Mouse (Mus musculus) heart, embryonic 16.5 days (tissue): ENCODE data around the gene Rnpc3. TPM values are rescaled to one million over a fixed set of nuclear protein-coding genes. Genes with fewer than 3 reads are reported as not detected.

ENCODE experiments used
- ATAC-seq: fragments of 200-750 bp; cut with Nextera tagmentation; replicated peaks from 2 replicates; pipeline ENCODE4 v1.8.0; 2017; ENCODE audit warnings: moderate number of reproducible peaks; ENCODE audit not compliant: insufficient read depth, low FRiP score; ENCODE audit errors: extremely low read depth
- H3K27ac ChIP-seq: fragments of 300-500 bp; sonication (generic); 2 replicates; pipeline ENCODE4 v1.5.1; 2014; ENCODE audit warnings: mild to moderate bottlenecking, low read length, control low read depth, moderate library complexity
- H3K27me3 ChIP-seq: fragments of 300-500 bp; sonication (generic); 2 replicates; pipeline ENCODE4 v1.6.1; 2014; ENCODE audit warnings: low read length, mixed read lengths; ENCODE audit not compliant: control insufficient read depth, insufficient read depth
- H3K36me3 ChIP-seq: fragments of 300-500 bp; sonication (generic); 2 replicates; pipeline ENCODE4 v1.6.1; 2014; ENCODE audit not compliant: control insufficient read depth, insufficient read depth
- H3K4me1 ChIP-seq: fragments of 300-500 bp; sonication (generic); 2 replicates; pipeline ENCODE4 v1.6.1; 2014; ENCODE audit warnings: low read length, mixed read lengths; ENCODE audit not compliant: control insufficient read depth, insufficient read depth
- H3K4me2 ChIP-seq: fragments of 300-500 bp; sonication (generic); 2 replicates; pipeline ENCODE4 v1.6.1; 2014; ENCODE audit warnings: low read depth, mild to moderate bottlenecking, control low read depth, low read length
- H3K4me3 ChIP-seq: fragments of 300-500 bp; sonication (generic); 2 replicates; pipeline ENCODE4 v1.5.1; 2014; ENCODE audit warnings: mild to moderate bottlenecking, control low read depth, low read length
- H3K9ac ChIP-seq: fragments of 300-500 bp; sonication (generic); 2 replicates; pipeline ENCODE4 v1.6.1; 2014; ENCODE audit warnings: low read length, control low read depth
- H3K9me3 ChIP-seq: fragments of 300-500 bp; sonication (generic); replicated peaks from 2 replicates; pipeline ENCODE4 v1.6.1; 2016; ENCODE audit warnings: low read length; ENCODE audit not compliant: control insufficient read depth
- WGBS: fragments of 180-500 bp; shearing (Covaris S2); extraction: QIAGEN DNeasy Blood & Tissue Kit; methylation state at CpG from one replicate; pipeline ENCODE4 v1.1.7; 2014; 5-methylcytosine and 5-hydroxymethylcytosine counted together
- polyA plus RNA-seq: library from polyadenylated mRNA; unstranded; fragments of >200 nt; fragmentation: Nextera tagmentation; extraction: Ambion mirVana; gene quantifications from 2 replicates; pipeline ENCODE4 v1.2.1, GENCODE M21; 2015

Gene Rnpc3
- polyA plus RNA-seq, 1 experiment from 2014 or later = 26.0 TPM

- Histone ChIP-seq H3K27me3 (no peaks in the 10 kb centered on the region), H3K4me2 (no peak overlapping the region), H3K36me3 (peaks cover 2% of the 10 kb centered on the region; the same call in 1 of the 2 replicates), H3K27ac (no peak overlapping the region), H3K9ac (no peak overlapping the region), H3K4me1 (no peaks in the 10 kb centered on the region), H3K4me3 (no peak overlapping the region), H3K9me3 (no peaks in the 10 kb centered on the region)
- no peak for ATAC-seq
- WGBS = 73% methylated on average over 1 of the region's 1 CpGs
These were observed 39.1 kb downstream of the Rnpc3 start for GRCm38 (mm10) chr3:113590844-113591243.

- no peak for ATAC-seq
- Histone ChIP-seq H3K27ac (no peak overlapping the region), H3K9me3 (no peaks in the 10 kb centered on the region), H3K4me1 (no peaks in the 10 kb centered on the region), H3K36me3 (no peaks in the 10 kb centered on the region), H3K27me3 (no peaks in the 10 kb centered on the region), H3K4me3 (no peak overlapping the region), H3K4me2 (no peak overlapping the region), H3K9ac (no peak overlapping the region)
- WGBS = 77% methylated on average over 4 of the region's 4 CpGs
These were observed 55.4 kb downstream of the Rnpc3 start for GRCm38 (mm10) chr3:113574578-113574977.

- ATAC-seq = no peak
- WGBS = 60% methylated on average over 2 of the region's 2 CpGs
- Histone ChIP-seq H3K9ac (no peak overlapping the region), H3K9me3 (no peaks in the 10 kb centered on the region), H3K4me1 (no peaks in the 10 kb centered on the region), H3K36me3 (no peaks in the 10 kb centered on the region), H3K27me3 (no peaks in the 10 kb centered on the region), H3K27ac (no peak overlapping the region), H3K4me2 (no peak overlapping the region), H3K4me3 (no peak overlapping the region)
These were observed 55.8 kb downstream of the Rnpc3 start for GRCm38 (mm10) chr3:113574138-113574537.

- H3K27me3 ChIP-seq = no peaks in the 10 kb centered on the region
- H3K9me3 ChIP-seq = no peaks in the 10 kb centered on the region
- ATAC-seq = no peak
- no peak overlapping the region for H3K9ac ChIP-seq
- no peaks in the 10 kb centered on the region for H3K4me1 ChIP-seq
- 75% methylated on average over 3 of the region's 3 CpGs for WGBS
- no peak overlapping the region for H3K4me2 ChIP-seq
- no peak overlapping the region for H3K4me3 ChIP-seq
- H3K36me3 ChIP-seq = no peaks in the 10 kb centered on the region
- H3K27ac ChIP-seq = no peak overlapping the region
These were observed 57.8 kb downstream of the Rnpc3 start for GRCm38 (mm10) chr3:113572158-113572557.

Other genes with a start within 250 kb of the Rnpc3 start
- 0.37 and 4.1 TPM in 2 replicates for gene Amy2a1, start 97.7 kb downstream of the Rnpc3 start, polyA plus RNA-seq
- 1.1 and 1.4 TPM in 2 replicates for gene Amy1, start 23.4 kb downstream of the Rnpc3 start, polyA plus RNA-seq